Mouse (Mus musculus): ENCODE measurements around the gene Asb7.

The Asb7 gene

GRCm38 (mm10) chr7:66655471-66655870 is 33.9 kb downstream of the Asb7 start:
- DNase-seq (ENCODE audit: extremely low read depth, low read depth, low spot score): no peak

GRCm38 (mm10) chr7:66653596-66653995 is 35.8 kb downstream of the Asb7 start:
- no peak for DNase-seq (ENCODE audit: extremely low read depth, low read depth, low spot score)

GRCm38 (mm10) chr7:66652216-66652615 is 37.2 kb downstream of the Asb7 start:
- DNase-seq (ENCODE audit: extremely low read depth, low read depth, low spot score): no peak

GRCm38 (mm10) chr7:66650883-66651282 is 38.5 kb downstream of the Asb7 start:
- DNase-seq (ENCODE audit: extremely low read depth, low read depth, low spot score): no peak

- DNase-seq (ENCODE audit: extremely low read depth, low read depth, low spot score): no peak
These were observed 40.2 kb downstream of the Asb7 start for GRCm38 (mm10) chr7:66649181-66649580.

GRCm38 (mm10) chr7:66645736-66646135 is 43.7 kb downstream of the Asb7 start:
- DNase-seq (ENCODE audit: extremely low read depth, low read depth, low spot score): no peak

GRCm38 (mm10) chr7:66633351-66633750 is 56.0 kb downstream of the Asb7 start:
- DNase-seq (ENCODE audit: extremely low read depth, low read depth, low spot score): no peak

- DNase-seq (ENCODE audit: extremely low read depth, low read depth, low spot score): no peak
These were observed 59.1 kb downstream of the Asb7 start for GRCm38 (mm10) chr7:66630154-66630800.

GRCm38 (mm10) chr7:66629419-66629818 is 60.0 kb downstream of the Asb7 start:
- DNase-seq (ENCODE audit: extremely low read depth, low read depth, low spot score): no peak

GRCm38 (mm10) chr7:66623436-66623835 is 66.0 kb downstream of the Asb7 start:
- DNase-seq (ENCODE audit: extremely low read depth, low read depth, low spot score): no peak

- DNase-seq (ENCODE audit: extremely low read depth, low read depth, low spot score): no peak
These were observed 87.5 kb downstream of the Asb7 start for GRCm38 (mm10) chr7:66601846-66602245.

GRCm38 (mm10) chr7:66600622-66601610 is 88.5 kb downstream of the Asb7 start:
- no peak for DNase-seq (ENCODE audit: extremely low read depth, low read depth, low spot score)

GRCm38 (mm10) chr7:66600126-66600525 is 89.3 kb downstream of the Asb7 start:
- DNase-seq (ENCODE audit: extremely low read depth, low read depth, low spot score): no peak

- no peak for DNase-seq (ENCODE audit: extremely low read depth, low read depth, low spot score)
These were observed 91.5 kb downstream of the Asb7 start for GRCm38 (mm10) chr7:66597900-66598299.

Measured in fat pad, adult 2 months (tissue).